Mouse (Mus musculus): Measurements from ENCODE around the gene Gm4792. TPM values are rescaled to one million over a fixed set of nuclear protein-coding genes. Genes with fewer than 3 reads are reported as not detected.

The Gm4792 gene
- polyA plus RNA-seq, 1 experiment from 2014 or later, result not detected

DNA sequence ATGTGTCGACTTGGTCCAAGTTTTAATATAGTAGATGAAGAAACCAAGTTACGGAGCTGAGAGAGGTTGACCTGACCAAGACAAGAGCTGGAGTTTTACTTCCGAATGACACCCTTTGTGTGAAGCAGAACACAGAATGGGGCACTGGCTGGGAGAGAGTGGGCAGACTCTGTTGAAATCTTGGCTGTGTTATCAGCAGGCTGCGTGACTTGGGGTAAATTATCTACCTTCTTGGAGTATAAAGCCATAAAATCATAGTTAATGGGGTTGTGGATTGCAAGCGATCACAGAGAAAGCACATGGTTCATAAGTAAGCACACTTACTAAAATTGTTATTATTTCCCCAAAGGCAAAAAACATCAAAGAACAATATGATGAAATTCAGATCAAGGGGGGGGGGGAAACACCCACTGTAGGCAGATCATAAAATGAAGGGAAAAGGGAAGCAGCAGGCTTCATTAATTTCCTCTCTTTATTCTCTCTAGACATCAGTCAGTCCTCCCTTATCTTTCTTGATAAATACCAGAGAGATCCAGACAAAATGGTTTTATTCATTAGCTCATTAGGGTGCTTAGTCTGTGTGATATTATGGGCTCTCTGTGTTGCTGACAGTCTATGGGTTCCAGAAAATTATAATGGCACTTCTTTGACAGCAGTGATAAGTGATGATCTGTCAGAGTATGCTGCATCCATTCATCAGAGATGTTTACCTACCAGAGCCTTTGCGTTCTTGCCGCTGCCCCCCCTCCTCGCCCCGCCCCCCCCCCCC is 12.2 kb upstream of the Gm4792 start:
- no peak overlapping the region for H3K4me2 ChIP-seq (ENCODE audit: low read depth, low read length)
- H3K27ac ChIP-seq (ENCODE audit: low read length), result no peak overlapping the region
- peaks cover 2% of the 10 kb centered on the region for H3K4me1 ChIP-seq (ENCODE audit: control insufficient read depth, low read depth, low read length)
- H3K36me3 ChIP-seq (ENCODE audit: control insufficient read depth, insufficient read depth), result no peaks in the 10 kb centered on the region
- no peak overlapping the region for H3K9ac ChIP-seq (ENCODE audit: low read depth, low read length)
- 36% methylated on average over 7 of the region's 9 CpGs for WGBS (ENCODE audit: insufficient replicate concordance)
- H3K4me3 ChIP-seq (ENCODE audit: low read depth, low read length), result no peak overlapping the region
- ATAC-seq (ENCODE audit: low read depth), result no peak
- H3K9me3 ChIP-seq (replicated peaks; ENCODE audit: control insufficient read depth, low read length), result no peaks in the 10 kb centered on the region
- H3K27me3 ChIP-seq (ENCODE audit: control insufficient read depth, insufficient read depth, low read depth, low read length), result peaks cover 34% of the 10 kb centered on the region

DNA sequence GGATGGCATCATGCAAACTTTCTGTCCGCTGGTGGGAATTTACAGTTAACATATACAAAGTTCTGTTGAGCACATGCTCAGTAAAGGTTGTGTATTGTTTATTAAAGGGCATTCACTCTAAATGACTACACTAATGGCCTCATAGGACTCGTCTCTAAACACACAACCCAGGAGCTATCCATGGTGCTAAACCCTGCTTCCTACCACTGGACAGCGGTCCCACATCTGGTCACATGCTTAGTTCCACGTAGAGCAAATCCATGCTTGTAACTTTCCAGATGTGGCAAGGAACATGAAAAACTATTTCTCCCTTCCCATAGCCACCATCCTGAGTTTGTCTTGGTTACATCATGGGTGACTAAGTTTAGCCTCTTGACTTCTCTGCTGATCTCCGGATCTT is 7.0 kb upstream of the Gm4792 start:
- WGBS (ENCODE audit: insufficient replicate concordance), result 49% methylated on average over 5 of the region's 5 CpGs

DNA sequence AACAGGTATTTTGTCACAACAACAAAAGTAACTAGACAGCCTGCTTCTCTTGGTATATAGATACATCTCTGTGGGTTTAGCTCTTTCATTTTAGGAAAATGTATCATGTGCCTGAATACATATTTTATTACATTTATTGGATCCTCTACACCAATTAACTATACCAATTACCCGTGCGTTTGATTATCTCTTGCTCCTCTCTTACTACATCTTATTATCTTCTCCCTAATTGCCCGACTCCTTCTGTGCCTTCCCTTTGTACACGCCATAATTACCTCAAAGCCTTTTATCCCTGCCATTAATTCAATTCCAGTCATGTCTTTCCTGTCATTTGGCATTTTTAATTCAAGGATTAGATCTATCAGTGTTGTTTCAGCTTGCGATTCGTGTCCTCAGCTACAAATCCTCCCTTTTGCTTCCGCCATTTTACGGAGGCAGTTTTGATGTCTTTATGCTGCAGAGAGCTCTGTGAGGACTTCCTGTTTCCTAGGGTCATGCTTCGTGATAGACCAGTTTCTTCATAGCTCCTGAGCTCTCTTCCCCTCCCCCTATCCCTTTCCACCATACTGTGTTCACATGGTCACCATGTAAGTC is 5.7 kb upstream of the Gm4792 start:
- ATAC-seq (ENCODE audit: low read depth), result no peak
- H3K27me3 ChIP-seq (ENCODE audit: control insufficient read depth, insufficient read depth, low read depth, low read length), result no peaks in the 10 kb centered on the region
- 67% methylated on average over 9 of the region's 9 CpGs for WGBS (ENCODE audit: insufficient replicate concordance)
- no peaks in the 10 kb centered on the region for H3K4me1 ChIP-seq (ENCODE audit: control insufficient read depth, low read depth, low read length)
- H3K36me3 ChIP-seq (ENCODE audit: control insufficient read depth, insufficient read depth), result no peaks in the 10 kb centered on the region
- no peak overlapping the region for H3K27ac ChIP-seq (ENCODE audit: low read length)
- no peak overlapping the region for H3K9ac ChIP-seq (ENCODE audit: low read depth, low read length)
- no peaks in the 10 kb centered on the region for H3K9me3 ChIP-seq (replicated peaks; ENCODE audit: control insufficient read depth, low read length)
- H3K4me2 ChIP-seq (ENCODE audit: low read depth, low read length), result no peak overlapping the region
- H3K4me3 ChIP-seq (ENCODE audit: low read depth, low read length), result no peak overlapping the region

More for the DNA sequence above, 7.0 kb upstream of the Gm4792 start:
- H3K27me3 ChIP-seq (ENCODE audit: control insufficient read depth, insufficient read depth, low read depth, low read length), result peaks cover 6% of the 10 kb centered on the region
- no peak overlapping the region for H3K9ac ChIP-seq (ENCODE audit: low read depth, low read length)
- ATAC-seq (ENCODE audit: low read depth), result no peak
- H3K4me3 ChIP-seq (ENCODE audit: low read depth, low read length), result no peak overlapping the region
- H3K27ac ChIP-seq (ENCODE audit: low read length), result no peak overlapping the region
- H3K4me2 ChIP-seq (ENCODE audit: low read depth, low read length), result no peak overlapping the region
- H3K4me1 ChIP-seq (ENCODE audit: control insufficient read depth, low read depth, low read length), result no peaks in the 10 kb centered on the region
- H3K36me3 ChIP-seq (ENCODE audit: control insufficient read depth, insufficient read depth), result no peaks in the 10 kb centered on the region
- no peaks in the 10 kb centered on the region for H3K9me3 ChIP-seq (replicated peaks; ENCODE audit: control insufficient read depth, low read length)

DNA sequence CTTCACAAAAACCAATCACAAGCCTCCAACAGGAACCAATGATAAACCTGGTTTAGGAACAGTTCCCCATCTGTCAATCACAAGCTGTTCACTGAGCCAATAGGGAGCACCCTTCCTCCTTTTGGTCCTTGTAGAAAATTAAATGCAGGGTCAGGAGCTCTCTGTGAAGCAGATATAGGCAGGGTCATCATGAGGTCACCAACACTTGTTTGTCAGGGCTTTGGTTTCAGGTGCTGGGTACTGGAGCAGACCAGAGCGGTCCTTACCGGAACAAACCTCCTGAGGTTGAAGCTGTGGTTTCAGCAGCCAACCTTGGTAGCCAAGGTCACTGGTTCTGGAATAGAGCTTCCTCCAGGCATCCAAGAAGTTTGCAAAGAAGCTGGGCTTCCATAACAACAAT is 798 bp upstream of the Gm4792 start:
- no peaks in the 10 kb centered on the region for H3K36me3 ChIP-seq (ENCODE audit: control insufficient read depth, insufficient read depth)
- no peak overlapping the region for H3K9ac ChIP-seq (ENCODE audit: low read depth, low read length)
- H3K4me1 ChIP-seq (ENCODE audit: control insufficient read depth, low read depth, low read length), result no peaks in the 10 kb centered on the region
- ATAC-seq (ENCODE audit: low read depth), result no peak
- no peaks in the 10 kb centered on the region for H3K9me3 ChIP-seq (replicated peaks; ENCODE audit: control insufficient read depth, low read length)
- no peak overlapping the region for H3K4me3 ChIP-seq (ENCODE audit: low read depth, low read length)
- no peak overlapping the region for H3K27ac ChIP-seq (ENCODE audit: low read length)
- no peak overlapping the region for H3K4me2 ChIP-seq (ENCODE audit: low read depth, low read length)
- 91% methylated on average over 2 of the region's 2 CpGs for WGBS (ENCODE audit: insufficient replicate concordance)
- no peaks in the 10 kb centered on the region for H3K27me3 ChIP-seq (ENCODE audit: control insufficient read depth, insufficient read depth, low read depth, low read length)

DNA sequence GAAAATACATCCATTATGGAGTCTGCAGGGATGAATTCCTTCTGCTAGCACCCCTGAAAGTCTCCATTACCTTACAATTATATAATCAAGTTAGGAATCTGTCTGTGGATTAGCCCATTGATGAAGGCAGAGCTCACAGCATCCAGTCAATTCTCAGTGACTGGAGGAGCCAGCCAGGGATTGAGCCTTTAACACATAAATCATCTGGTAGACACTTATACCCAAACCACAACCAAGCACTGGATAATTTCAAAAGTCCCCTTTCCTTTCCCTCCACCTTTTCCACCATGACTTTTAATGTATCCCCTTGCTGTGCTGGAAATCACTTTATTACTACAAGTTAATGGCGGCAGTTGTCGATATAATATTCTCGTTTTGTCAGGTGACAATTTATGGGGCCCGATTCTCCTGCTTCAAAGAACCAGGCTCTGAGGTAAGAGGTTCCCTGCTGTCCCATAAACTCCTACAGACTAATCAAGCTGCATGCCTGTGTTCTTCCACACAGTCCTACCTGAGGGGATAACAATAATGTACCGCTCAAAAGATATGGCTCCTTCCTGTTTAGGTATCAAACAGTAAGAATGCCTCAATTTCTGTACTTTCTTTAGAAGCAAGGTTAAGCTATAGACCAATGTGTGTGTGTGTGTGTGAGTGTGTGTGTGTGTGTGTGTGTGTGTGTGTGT is 2.4 kb downstream of the Gm4792 start:
- Histone ChIP-seq H3K4me2 (ENCODE audit: low read depth, low read length) (no peak overlapping the region), H3K27me3 (ENCODE audit: control insufficient read depth, insufficient read depth, low read depth, low read length) (no peaks in the 10 kb centered on the region), H3K27ac (ENCODE audit: low read length) (no peak overlapping the region), H3K4me1 (ENCODE audit: control insufficient read depth, low read depth, low read length) (no peaks in the 10 kb centered on the region), H3K4me3 (ENCODE audit: low read depth, low read length) (no peak overlapping the region), H3K9me3 (replicated peaks; ENCODE audit: control insufficient read depth, low read length) (no peaks in the 10 kb centered on the region), H3K9ac (ENCODE audit: low read depth, low read length) (no peak overlapping the region), H3K36me3 (ENCODE audit: control insufficient read depth, insufficient read depth) (no peaks in the 10 kb centered on the region)
- no peak for ATAC-seq (ENCODE audit: low read depth)
- 78% methylated on average over 5 of the region's 5 CpGs for WGBS (ENCODE audit: insufficient replicate concordance)

DNA sequence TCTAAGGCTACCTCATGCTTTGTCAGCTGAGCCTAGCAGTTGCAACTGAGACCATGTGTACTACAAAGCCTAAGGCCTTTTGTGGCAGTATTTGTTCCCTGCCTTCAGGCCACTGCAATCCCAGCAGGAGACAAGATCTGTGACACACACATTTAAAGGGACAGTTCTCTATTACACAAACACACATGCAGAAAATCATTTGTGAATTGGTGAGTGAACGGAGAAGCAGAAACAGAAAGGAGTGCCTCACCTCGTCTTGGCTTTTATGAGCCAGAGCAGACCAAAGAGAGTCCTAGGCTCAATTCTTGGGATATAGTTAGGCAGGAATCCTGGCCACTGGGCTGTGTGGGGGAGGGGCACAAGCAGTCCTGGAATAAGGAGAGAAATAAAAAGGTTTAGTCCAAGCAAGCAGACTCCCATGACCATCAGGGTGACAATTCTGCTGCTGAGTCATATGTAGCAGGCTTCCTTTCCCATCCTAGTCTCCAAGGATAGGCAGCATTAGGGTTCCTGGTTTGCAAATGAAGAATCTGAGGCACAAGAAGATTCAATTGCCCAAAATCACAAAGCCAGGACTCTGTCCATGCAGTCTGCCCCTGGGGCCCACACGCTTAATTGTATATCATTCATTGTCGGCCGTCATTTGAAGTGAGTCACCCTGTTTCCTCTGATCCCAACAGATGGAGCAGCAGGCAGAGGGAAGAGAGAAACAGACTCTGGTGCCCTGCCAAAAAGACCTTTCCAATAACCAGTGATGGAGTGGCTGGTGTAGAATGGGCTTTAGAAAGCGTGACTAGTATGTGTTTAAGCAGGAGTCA is 3.4 kb downstream of the Gm4792 start:
- H3K4me2 ChIP-seq (ENCODE audit: low read depth, low read length), result no peak overlapping the region
- no peaks in the 10 kb centered on the region for H3K27me3 ChIP-seq (ENCODE audit: control insufficient read depth, insufficient read depth, low read depth, low read length)
- ATAC-seq (ENCODE audit: low read depth), result no peak
- WGBS (ENCODE audit: insufficient replicate concordance), result 53% methylated on average over 6 of the region's 6 CpGs
- H3K4me3 ChIP-seq (ENCODE audit: low read depth, low read length), result no peak overlapping the region
- H3K9ac ChIP-seq (ENCODE audit: low read depth, low read length), result no peak overlapping the region
- no peak overlapping the region for H3K27ac ChIP-seq (ENCODE audit: low read length)
- no peaks in the 10 kb centered on the region for H3K36me3 ChIP-seq (ENCODE audit: control insufficient read depth, insufficient read depth)
- no peaks in the 10 kb centered on the region for H3K4me1 ChIP-seq (ENCODE audit: control insufficient read depth, low read depth, low read length)
- no peaks in the 10 kb centered on the region for H3K9me3 ChIP-seq (replicated peaks; ENCODE audit: control insufficient read depth, low read length)

DNA sequence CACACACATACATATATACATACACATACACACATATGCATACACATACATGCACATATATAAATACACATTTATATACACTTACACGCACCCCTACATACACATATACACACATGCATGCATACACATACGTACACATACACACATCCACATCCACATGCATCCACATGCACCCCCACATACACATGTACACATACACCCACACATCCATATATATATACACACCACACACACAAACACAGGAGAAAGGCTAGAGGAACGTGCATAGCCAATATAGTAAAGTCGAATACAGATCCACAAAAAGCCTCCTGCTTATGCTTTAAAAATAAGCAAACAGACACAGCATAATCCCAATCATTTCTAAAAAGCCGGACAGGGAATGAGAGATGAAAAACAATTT is 4.1 kb downstream of the Gm4792 start:
- no peak overlapping the region for H3K9ac ChIP-seq (ENCODE audit: low read depth, low read length)
- H3K36me3 ChIP-seq (ENCODE audit: control insufficient read depth, insufficient read depth), result no peaks in the 10 kb centered on the region
- no peak for ATAC-seq (ENCODE audit: low read depth)
- H3K4me2 ChIP-seq (ENCODE audit: low read depth, low read length), result no peak overlapping the region
- 64% methylated on average over 5 of the region's 5 CpGs for WGBS (ENCODE audit: insufficient replicate concordance)
- no peak overlapping the region for H3K4me3 ChIP-seq (ENCODE audit: low read depth, low read length)
- H3K4me1 ChIP-seq (ENCODE audit: control insufficient read depth, low read depth, low read length), result no peaks in the 10 kb centered on the region
- H3K27me3 ChIP-seq (ENCODE audit: control insufficient read depth, insufficient read depth, low read depth, low read length), result no peaks in the 10 kb centered on the region
- H3K27ac ChIP-seq (ENCODE audit: low read length), result no peak overlapping the region
- no peaks in the 10 kb centered on the region for H3K9me3 ChIP-seq (replicated peaks; ENCODE audit: control insufficient read depth, low read length)

DNA sequence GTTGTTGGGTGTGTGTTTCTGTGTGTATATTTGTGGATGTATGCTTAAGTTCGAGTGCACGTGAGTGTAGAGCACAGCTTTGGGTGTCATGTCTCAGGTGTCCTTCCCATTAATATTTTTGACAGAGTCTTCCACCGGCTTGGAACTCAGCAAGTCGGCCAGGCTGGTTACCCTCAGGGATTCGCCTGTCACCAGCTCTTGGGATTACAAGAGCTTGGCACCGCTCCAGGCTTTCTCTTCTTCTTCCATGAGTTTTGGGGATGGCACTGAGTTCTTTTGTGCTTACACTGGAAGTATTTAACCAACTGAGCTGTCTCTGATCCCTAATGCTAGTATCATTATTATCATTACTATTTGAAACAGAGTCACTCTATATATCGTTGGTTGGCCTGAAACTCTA is 15.7 kb downstream of the Gm4792 start:
- Histone ChIP-seq H3K36me3 (ENCODE audit: control insufficient read depth, insufficient read depth) (no peaks in the 10 kb centered on the region), H3K4me2 (ENCODE audit: low read depth, low read length) (no peak overlapping the region), H3K4me1 (ENCODE audit: control insufficient read depth, low read depth, low read length) (no peaks in the 10 kb centered on the region), H3K9ac (ENCODE audit: low read depth, low read length) (no peak overlapping the region), H3K27me3 (ENCODE audit: control insufficient read depth, insufficient read depth, low read depth, low read length) (no peaks in the 10 kb centered on the region), H3K4me3 (ENCODE audit: low read depth, low read length) (no peak overlapping the region), H3K27ac (ENCODE audit: low read length) (no peak overlapping the region), H3K9me3 (replicated peaks; ENCODE audit: control insufficient read depth, low read length) (no peaks in the 10 kb centered on the region)
- ATAC-seq (ENCODE audit: low read depth), result no peak
- 70% methylated on average over 7 of the region's 7 CpGs for WGBS (ENCODE audit: insufficient replicate concordance)

Data from liver, embryonic 16.5 days (tissue).